Mouse (Mus musculus) urinary bladder, adult 18-20 months (tissue): ENCODE data around the gene 4930452B06Rik.

Experiments used
- DNase-seq, 2 experiments: peaks; one replicate each; pipeline ENCODE4 v3.0.0; 2022; ENCODE audit warnings: low spot score in 2 of 2, mixed read lengths in 2 of 2

The 4930452B06Rik gene

GRCm38 (mm10) chr14:8451117-8451516 is 214.9 kb downstream of the 4930452B06Rik start:
- no peak for DNase-seq

GRCm38 (mm10) chr14:8450342-8450741 is 215.7 kb downstream of the 4930452B06Rik start:
- no peak for DNase-seq

DNA sequence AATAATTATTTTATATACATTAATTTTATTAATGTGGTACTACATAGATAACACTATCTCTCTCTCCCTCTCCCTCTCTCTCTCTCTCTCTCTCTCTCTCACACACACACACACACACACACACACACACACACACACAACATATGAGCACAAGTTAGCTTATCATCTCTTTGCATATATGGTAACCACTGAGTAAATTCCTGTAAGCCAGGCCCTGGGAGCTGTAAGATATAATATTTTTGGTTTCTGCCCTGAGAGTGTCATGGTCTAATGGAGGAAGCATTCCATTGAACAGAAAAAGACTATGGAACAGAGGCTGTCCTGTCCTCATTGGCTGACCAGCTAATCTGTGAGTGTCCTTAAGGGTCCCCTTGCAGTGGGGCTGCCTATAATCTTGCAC is 216.7 kb downstream of the 4930452B06Rik start:
- DNase-seq: no peak

DNA sequence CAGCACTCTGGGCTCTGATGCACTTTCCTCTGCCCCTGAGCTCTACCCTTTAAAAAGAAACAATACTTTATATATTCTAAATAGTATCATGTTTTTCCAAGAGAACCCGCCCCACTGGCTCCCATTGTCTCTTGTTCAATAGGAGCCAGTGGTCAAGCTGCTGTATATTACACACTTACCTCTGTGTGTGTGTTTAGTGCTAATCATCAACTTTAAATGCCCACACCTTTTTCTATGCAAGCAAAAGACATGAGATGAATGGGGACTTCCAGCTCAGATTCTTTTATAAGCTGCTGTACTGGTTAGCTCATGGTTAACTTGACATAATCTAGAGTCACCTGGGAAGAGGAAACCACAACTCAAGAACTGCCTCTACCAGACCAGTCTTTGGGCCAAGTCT is 218.7 kb downstream of the 4930452B06Rik start:
- DNase-seq: no peak

DNA sequence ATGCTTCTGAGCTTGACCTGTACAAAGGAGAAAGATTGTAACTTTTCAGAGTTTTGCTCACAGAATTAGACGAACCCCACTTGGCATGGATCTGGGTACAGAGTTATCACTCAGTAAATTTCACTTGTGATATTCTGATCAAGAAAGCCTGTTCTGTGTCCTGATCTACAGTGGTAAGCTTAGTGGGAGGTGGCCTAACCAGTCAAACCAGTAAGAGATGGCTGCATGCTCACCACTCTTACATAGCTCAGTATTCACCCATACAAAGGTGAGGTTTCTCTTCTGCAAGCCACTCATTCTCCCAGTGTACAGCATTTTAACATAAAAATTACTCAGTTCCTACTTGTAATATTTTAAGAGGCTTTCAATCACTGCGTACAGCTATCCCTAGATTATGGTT is 221.7 kb downstream of the 4930452B06Rik start:
- DNase-seq: peak in 1 of 2 experiments; percentile 21

DNA sequence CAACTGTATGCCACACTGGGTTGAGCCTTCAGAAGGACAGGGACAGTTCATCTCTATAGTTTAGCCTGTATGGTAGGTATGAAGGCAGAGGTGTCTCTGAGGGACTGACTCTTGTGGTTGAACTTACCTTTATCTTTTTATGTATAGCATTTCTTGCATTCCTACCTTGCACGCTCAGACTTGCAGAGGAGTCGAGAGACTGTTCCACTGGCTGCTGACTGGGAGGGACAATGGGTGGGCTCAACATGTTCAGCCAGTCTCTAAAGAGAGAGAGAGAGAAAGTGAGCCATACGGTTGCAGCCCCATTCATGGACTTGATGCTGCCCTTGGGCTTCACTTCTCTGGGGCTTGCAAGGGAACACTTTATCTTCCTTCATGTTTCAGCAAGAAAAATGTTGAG is 223.3 kb downstream of the 4930452B06Rik start:
- no peak for DNase-seq

DNA sequence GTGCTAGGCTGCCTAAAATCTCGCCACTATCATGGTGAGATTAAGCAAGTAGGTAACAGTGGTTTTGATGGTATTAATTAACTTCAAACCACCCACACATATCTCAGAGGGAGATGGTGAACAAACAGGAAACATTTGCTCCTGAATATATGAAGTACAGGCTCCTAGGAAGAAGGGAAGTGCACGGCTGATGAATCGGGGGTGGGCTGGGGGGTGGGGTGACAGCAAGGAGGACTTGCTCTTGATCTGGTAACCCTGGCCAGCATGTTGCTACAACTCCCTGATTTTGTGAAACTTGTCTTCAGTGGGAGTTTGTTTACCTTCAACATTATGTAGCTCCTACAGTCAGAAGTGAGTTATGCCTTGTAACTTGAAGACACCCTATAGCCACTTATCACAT is 224.4 kb downstream of the 4930452B06Rik start:
- no peak for DNase-seq

- no peak for DNase-seq
Observed at GRCm38 (mm10) chr14:8430611-8431230, 235.3 kb downstream of the 4930452B06Rik start.

GRCm38 (mm10) chr14:8429767-8430166 is 236.3 kb downstream of the 4930452B06Rik start:
- no peak for DNase-seq

GRCm38 (mm10) chr14:8422833-8423232 is 243.2 kb downstream of the 4930452B06Rik start:
- no peak for DNase-seq

- DNase-seq: no peak
Observed at GRCm38 (mm10) chr14:8421199-8421787, 244.7 kb downstream of the 4930452B06Rik start.

DNA sequence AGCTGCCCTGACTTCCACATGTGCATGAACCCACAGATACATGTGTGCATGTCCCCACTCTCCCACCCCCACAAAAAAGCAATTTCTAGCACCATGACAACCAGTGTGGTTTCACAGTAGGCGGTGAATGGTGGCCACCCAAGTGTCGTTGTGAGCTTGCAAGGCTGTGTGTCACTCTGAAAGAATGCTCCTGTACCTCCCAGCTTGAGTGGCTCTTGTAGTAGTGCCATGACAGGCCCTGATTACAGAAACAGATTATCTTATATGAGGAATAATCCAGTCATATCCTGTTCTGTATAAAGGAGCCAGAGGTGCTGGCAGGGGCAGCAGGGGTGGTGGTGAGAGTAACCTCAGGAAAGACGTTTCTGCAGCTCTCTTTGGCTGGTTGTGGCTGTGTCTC is 247.4 kb downstream of the 4930452B06Rik start:
- no peak for DNase-seq

DNA sequence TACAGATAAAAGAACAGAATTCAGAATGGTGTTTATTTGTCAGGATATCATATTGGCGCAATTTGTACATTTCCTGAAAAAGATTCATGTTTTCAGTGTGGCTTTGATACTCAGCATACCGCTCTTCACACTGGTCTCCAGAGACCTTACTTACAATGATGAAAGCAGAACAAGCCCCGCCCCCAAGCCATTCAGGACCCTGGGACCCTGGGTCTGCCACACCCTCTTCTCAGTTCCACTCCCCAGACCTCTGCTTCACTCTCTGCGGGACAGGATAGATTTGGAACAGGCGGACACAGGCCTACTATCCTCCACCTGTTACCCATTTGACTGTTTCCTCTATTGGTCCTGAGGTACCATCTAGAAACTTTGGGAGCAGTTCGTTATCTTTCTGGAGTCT is 260.1 kb downstream of the 4930452B06Rik start:
- DNase-seq: no peak

DNA sequence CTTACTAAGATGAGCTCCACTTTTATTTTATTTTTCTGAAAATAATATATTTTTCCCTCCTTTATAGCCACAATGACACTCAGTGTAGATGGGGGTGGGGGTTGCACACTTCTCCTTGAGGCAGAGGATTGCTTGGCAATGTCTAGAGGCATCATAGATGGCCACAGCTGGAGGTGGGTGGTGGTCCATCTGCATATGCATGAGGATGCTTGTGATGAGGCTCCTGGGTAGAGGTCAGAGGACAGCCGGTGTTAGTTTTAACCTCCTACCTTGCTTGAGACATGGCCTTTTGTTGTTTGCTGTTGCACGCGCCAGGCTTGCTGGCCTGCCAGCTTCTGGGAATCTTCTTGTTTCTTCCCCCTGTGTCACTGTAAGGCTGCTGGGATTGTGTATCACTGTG is 262.7 kb downstream of the 4930452B06Rik start:
- DNase-seq: no peak

DNA sequence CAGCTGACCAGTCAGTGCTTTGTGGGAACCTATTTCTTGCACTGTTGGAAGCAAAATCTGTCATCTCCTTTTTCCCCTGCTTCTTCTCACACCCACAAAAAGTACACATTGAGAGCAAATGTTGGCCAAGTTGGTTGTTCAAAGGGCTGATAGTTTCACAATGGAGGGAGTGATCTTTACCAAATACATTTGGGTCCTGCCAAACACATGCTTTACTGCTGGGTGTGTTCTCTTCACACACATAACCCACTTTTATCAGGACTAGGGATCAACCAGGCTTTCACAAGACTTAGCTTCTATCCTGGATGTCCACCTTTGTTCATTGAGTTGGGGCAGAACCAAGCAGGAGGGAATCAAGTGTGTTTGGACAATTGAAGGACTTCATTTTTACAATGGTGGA is 267.5 kb downstream of the 4930452B06Rik start:
- no peak for DNase-seq

DNA sequence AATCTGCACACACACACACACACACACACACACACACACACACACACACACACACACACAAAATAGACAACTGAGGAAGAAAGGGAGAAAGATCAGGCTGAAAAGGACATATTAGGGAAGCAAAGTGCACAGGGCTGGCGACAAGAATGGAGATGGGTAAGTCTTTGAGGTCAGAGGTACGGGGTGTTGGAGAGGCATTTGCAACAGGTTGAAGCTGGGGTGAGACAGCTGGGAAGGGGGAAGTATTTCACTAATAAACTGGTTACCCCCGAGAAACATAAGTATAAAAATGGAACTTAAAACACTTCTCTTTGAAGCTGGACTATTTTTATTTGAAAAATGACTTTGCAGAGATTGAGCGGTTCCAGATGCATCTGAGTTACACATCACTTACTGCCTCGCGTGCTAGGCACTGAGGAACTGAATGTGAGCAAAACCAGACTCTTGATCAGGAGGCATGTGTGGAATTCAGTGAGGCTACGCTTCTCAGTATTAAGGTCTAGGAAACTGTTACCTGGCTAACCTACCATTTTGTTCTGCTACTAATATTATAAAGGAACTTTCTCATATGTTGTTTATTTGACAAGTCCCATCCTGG is 270.3 kb downstream of the 4930452B06Rik start:
- no peak for DNase-seq

GRCm38 (mm10) chr14:8392181-8392825 is 273.7 kb downstream of the 4930452B06Rik start:
- no peak for DNase-seq
